Mouse (Mus musculus) heart, embryonic 11.5 days (tissue): ENCODE measurements around the gene 4930562C15Rik. TPM values are rescaled to one million over a fixed set of nuclear protein-coding genes. Genes with fewer than 3 reads are reported as not detected.

ENCODE experiments used
- ATAC-seq: fragments of 200-750 bp; cut with Nextera tagmentation; replicated peaks from 2 replicates; pipeline ENCODE4 v1.8.0; 2017; ENCODE audit warnings: moderate library complexity; ENCODE audit not compliant: insufficient number of reproducible peaks, low FRiP score, low TSS enrichment
- H3K27ac ChIP-seq: fragments of 300-500 bp; sonication (generic); 2 replicates; pipeline ENCODE4 v1.5.1; 2014; ENCODE audit warnings: mild to moderate bottlenecking, low read depth, low read length
- H3K27me3 ChIP-seq: fragments of 300-500 bp; sonication (generic); 2 replicates; pipeline ENCODE4 v1.6.1; 2014; ENCODE audit warnings: mild to moderate bottlenecking, low read length, mixed read lengths; ENCODE audit not compliant: control insufficient read depth, insufficient read depth
- H3K36me3 ChIP-seq: fragments of 300-500 bp; sonication (generic); 2 replicates; pipeline ENCODE4 v1.6.1; 2014; ENCODE audit warnings: mild to moderate bottlenecking, low read length, moderate library complexity, mixed read lengths; ENCODE audit not compliant: control insufficient read depth, insufficient read depth
- H3K4me1 ChIP-seq: fragments of 300-500 bp; sonication (generic); 2 replicates; pipeline ENCODE4 v1.6.1; 2014; ENCODE audit warnings: low read length; ENCODE audit not compliant: control insufficient read depth, insufficient read depth
- H3K4me2 ChIP-seq: fragments of 300-500 bp; sonication (generic); 2 replicates; pipeline ENCODE4 v1.6.1; 2014; ENCODE audit warnings: mild to moderate bottlenecking, moderate library complexity
- H3K4me3 ChIP-seq: fragments of 300-500 bp; sonication (generic); 2 replicates; pipeline ENCODE4 v1.5.1; 2014; ENCODE audit warnings: low read depth, low read length
- H3K9ac ChIP-seq: fragments of 300-500 bp; sonication (generic); 2 replicates; pipeline ENCODE4 v1.6.1; 2014; ENCODE audit warnings: mild to moderate bottlenecking, low read depth, low read length, moderate library complexity
- H3K9me3 ChIP-seq: fragments of 300-500 bp; sonication (generic); replicated peaks from 2 replicates; pipeline ENCODE4 v1.6.1; 2016; ENCODE audit warnings: low read length; ENCODE audit not compliant: control insufficient read depth
- WGBS: fragments of 180-500 bp; shearing (Covaris S2); extraction: QIAGEN DNeasy Blood & Tissue Kit; methylation state at CpG from one replicate; pipeline ENCODE4 v1.1.7; 2014; ENCODE audit not compliant: insufficient replicate concordance; 5-methylcytosine and 5-hydroxymethylcytosine counted together
- polyA plus RNA-seq: library from polyadenylated mRNA; unstranded; fragments of >200 nt; fragmentation: Nextera tagmentation; extraction: Ambion mirVana; gene quantifications from 2 replicates; pipeline ENCODE4 v1.2.1, GENCODE M21; 2014

Gene 4930562C15Rik
- polyA plus RNA-seq, 1 experiment from 2014 or later, result 0.79 TPM

DNA sequence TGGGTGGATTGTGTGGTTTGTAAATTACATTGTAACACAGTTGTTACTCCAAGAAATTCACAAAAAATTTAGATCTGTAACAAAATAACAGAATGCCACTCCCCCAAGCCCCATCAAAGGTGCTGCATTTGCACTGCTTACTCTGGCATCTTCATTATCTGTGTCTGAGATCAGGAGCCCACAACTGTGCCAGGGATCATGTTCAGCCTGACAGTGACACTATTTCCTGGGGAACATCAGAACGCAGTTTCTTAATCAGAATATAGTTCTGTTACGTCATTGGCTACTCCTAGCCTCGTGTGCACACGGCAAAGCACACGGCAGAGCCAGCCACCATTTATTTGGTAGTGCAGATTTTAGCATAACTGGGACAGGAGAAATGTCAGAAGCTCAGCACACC is 7.6 kb upstream of the 4930562C15Rik start:
- Histone ChIP-seq H3K4me2 (no peak overlapping the region), H3K4me1 (no peaks in the 10 kb centered on the region), H3K36me3 (no peaks in the 10 kb centered on the region), H3K9ac (no peak overlapping the region), H3K27me3 (no peaks in the 10 kb centered on the region), H3K27ac (no peak overlapping the region), H3K9me3 (no peaks in the 10 kb centered on the region), H3K4me3 (no peak overlapping the region)
- WGBS, result 85% methylated on average over 5 of the region's 5 CpGs
- ATAC-seq, result no peak

DNA sequence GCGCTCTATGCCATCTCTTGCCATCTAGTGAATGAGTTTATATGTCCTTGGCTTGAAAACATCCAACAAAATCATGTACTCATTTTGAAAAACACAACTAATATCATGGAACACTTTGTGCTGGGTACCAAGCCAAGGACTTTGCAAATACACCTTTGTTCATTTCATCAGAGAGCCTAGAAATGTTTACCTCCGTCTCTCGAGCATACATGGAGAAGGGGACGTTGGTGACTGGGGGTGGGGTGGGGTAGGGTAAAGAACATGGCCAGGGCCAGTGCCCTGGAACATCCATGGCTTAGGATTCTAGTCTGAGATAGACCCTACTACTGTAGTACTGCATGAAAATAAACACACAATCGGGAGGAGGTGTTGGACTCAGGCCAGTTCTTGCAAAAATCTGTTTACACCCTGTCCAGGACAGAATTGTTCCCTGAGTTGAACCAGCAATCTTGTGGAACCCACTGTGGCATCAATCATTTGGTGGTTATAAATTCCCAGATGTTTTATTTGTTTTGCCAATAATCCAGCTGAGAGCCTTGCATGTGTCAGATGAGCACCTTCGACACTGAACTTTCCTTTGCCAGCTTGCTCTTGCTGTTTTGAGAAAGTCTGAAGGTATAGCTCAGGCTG is 5.8 kb upstream of the 4930562C15Rik start:
- H3K4me2 ChIP-seq, result no peak overlapping the region
- WGBS, result 77% methylated on average over 6 of the region's 6 CpGs
- H3K4me1 ChIP-seq, result no peaks in the 10 kb centered on the region
- no peak overlapping the region for H3K27ac ChIP-seq
- no peaks in the 10 kb centered on the region for H3K27me3 ChIP-seq
- ATAC-seq, result no peak
- H3K9me3 ChIP-seq, result no peaks in the 10 kb centered on the region
- H3K9ac ChIP-seq, result no peak overlapping the region
- no peak overlapping the region for H3K4me3 ChIP-seq
- H3K36me3 ChIP-seq, result no peaks in the 10 kb centered on the region

DNA sequence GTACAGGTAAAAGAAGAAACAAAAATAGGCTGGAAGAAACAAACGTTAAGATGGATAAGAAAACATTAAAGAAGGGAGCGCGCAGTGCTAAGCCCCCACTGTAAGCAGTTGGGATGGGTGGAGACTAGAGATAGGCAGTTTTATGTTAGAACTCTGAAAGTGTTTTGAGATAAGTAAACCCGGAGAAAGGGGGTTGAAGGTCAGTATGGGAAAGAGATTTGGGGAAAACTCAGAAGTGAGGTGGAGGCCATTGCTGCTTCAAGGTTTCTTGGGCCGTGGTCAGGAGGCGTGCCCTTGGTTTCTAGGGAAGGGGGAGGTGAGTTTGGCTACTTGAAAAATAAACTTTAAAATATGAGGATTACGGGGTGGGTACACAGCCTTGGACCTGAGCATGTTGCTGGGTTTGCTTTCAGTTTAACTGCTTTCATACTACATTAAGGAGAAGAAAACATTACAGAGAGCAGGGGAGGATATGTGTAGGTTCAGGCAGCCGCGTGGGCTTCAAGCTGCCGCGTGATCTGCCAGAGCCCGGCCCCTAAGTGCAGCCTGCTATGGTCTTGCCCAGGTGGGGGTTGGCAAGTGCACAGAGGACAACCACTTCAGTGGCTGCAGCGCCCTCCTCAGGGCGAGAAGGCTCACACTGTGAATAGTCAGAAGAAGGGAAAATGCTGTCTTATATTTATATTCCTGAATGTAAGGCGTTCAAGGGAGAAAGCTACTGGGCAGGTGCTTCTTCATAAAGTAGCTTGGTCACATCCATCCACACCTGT is 3.4 kb upstream of the 4930562C15Rik start:
- no peak for ATAC-seq
- H3K4me3 ChIP-seq, result no peak overlapping the region
- H3K36me3 ChIP-seq, result no peaks in the 10 kb centered on the region
- WGBS, result 60% methylated on average over 15 of the region's 15 CpGs
- no peak overlapping the region for H3K27ac ChIP-seq
- H3K4me1 ChIP-seq, result no peaks in the 10 kb centered on the region
- H3K9ac ChIP-seq, result no peak overlapping the region
- H3K9me3 ChIP-seq, result no peaks in the 10 kb centered on the region
- H3K4me2 ChIP-seq, result no peak overlapping the region
- no peaks in the 10 kb centered on the region for H3K27me3 ChIP-seq

DNA sequence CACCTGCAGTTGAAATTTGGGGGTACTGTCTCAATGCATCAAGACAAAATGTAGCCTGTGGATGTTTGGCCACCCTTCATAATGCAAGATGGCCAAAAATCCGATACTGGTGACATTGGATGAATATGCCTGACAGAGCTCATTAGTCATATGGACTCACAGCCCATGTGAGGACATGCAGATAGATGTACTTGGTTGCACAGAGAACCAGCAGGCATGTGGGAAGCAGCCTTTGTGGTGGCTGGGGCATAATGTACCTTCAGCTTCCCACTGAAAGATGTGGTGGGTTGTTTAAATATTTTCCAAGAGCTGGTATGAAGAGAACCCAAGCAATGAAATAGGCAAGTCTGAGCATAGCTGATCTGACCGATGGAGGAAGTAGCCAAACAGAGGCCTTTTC is 1.4 kb upstream of the 4930562C15Rik start:
- H3K27ac ChIP-seq, result no peak overlapping the region
- H3K4me1 ChIP-seq, result no peaks in the 10 kb centered on the region
- no peak overlapping the region for H3K9ac ChIP-seq
- no peak overlapping the region for H3K4me2 ChIP-seq
- WGBS, result 56% methylated on average over 2 of the region's 2 CpGs
- no peak for ATAC-seq
- no peaks in the 10 kb centered on the region for H3K36me3 ChIP-seq
- no peak overlapping the region for H3K4me3 ChIP-seq
- H3K27me3 ChIP-seq, result no peaks in the 10 kb centered on the region
- no peaks in the 10 kb centered on the region for H3K9me3 ChIP-seq

DNA sequence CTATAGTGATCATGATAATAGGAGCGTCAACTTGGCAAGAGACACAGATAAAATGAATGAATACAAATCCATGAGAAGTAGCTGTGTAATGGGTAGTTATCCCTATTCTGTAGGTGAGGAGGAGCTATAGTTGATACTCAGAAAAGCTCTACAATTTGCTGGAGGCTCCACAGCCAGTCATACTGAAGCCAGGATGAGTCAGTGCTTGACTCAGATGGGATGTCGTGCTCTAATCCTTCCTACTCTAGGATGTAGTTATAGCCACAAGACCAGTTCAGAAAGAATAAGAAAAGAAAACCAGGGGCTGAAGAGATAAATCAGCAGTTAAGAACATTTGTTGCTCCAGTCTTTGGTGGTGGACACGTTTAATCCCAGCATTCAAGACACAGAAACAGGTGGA is 2.4 kb downstream of the 4930562C15Rik start:
- Histone ChIP-seq H3K9me3 (no peaks in the 10 kb centered on the region), H3K27me3 (no peaks in the 10 kb centered on the region), H3K4me2 (no peak overlapping the region), H3K36me3 (no peaks in the 10 kb centered on the region), H3K4me3 (no peak overlapping the region), H3K4me1 (no peaks in the 10 kb centered on the region), H3K27ac (no peak overlapping the region), H3K9ac (no peak overlapping the region)
- 70% methylated on average over 3 of the region's 3 CpGs for WGBS
- ATAC-seq, result no peak

DNA sequence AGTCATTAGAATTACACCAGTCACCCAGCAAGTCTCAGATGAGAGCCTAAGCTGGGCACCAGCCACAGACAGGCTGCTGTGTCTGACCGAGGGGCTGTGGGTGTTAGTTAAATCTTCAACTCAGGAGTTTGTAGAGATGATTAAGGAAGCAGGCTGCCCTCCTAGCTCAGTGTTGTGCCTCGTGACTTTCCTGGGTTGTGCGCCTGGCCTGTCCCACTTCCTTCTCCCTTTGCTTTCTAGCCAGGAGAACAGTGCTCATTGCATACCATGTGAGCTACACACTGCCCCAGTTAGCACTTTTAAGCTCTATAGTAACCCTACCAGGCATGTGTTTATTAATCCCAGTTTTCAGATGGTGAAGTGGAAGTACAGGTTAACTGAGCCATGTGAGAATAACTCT is 4.3 kb downstream of the 4930562C15Rik start:
- no peak overlapping the region for H3K4me3 ChIP-seq
- no peak overlapping the region for H3K4me2 ChIP-seq
- 68% methylated on average over 3 of the region's 3 CpGs for WGBS
- no peaks in the 10 kb centered on the region for H3K27me3 ChIP-seq
- H3K27ac ChIP-seq, result no peak overlapping the region
- H3K4me1 ChIP-seq, result no peaks in the 10 kb centered on the region
- H3K9me3 ChIP-seq, result no peaks in the 10 kb centered on the region
- ATAC-seq, result no peak
- no peaks in the 10 kb centered on the region for H3K36me3 ChIP-seq
- no peak overlapping the region for H3K9ac ChIP-seq

DNA sequence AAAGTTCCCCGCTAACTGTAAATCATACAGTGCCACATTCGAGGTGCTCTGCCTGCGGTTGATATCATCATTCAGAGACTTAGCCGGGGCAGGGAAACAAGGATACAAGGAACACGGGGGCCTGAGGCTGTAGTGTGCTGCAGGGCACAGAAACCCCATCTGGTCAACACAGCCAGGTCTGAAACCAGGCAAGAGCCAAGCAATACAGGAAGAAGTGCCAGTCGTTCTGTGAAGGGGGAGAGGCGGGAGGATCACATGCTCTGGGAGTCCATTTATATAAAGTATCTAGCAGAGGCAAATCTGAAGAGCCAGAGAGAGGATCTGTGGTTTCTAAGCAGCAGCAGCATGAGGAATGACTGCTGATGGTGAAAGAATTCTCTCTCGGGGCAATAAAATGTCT is 5.0 kb downstream of the 4930562C15Rik start:
- Histone ChIP-seq H3K27me3 (no peaks in the 10 kb centered on the region), H3K9ac (no peak overlapping the region)
- 73% methylated on average over 8 of the region's 8 CpGs for WGBS

DNA sequence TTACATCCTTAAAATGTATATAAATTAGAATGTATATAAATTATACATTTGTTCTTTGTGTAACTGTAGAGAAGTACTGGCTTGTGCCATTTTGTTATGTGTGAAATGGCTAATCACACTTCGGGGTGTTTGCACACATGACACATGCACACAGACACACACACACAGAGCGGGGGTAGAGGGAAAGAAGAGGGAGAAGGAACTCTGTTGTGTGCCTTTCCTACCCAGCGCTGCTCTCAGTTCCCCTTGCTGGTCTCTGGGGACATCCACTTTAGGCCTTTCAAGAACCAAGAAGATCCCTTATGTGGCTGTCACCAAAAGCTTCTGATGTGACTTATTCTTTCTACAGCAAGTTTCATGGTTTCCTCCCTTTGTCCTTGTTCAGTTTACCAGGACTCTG is 11.8 kb downstream of the 4930562C15Rik start:
- no peaks in the 10 kb centered on the region for H3K4me1 ChIP-seq
- no peaks in the 10 kb centered on the region for H3K9me3 ChIP-seq
- no peak overlapping the region for H3K4me2 ChIP-seq
- H3K9ac ChIP-seq, result no peak overlapping the region
- no peak for ATAC-seq
- WGBS, result 76% methylated on average over 3 of the region's 3 CpGs
- no peaks in the 10 kb centered on the region for H3K27me3 ChIP-seq
- no peaks in the 10 kb centered on the region for H3K36me3 ChIP-seq
- no peak overlapping the region for H3K4me3 ChIP-seq
- H3K27ac ChIP-seq, result no peak overlapping the region

More for the DNA sequence above, 5.0 kb downstream of the 4930562C15Rik start:
- Histone ChIP-seq H3K36me3 (no peaks in the 10 kb centered on the region), H3K4me3 (no peak overlapping the region), H3K9me3 (no peaks in the 10 kb centered on the region), H3K4me2 (no peak overlapping the region), H3K4me1 (no peaks in the 10 kb centered on the region), H3K27ac (no peak overlapping the region)
- no peak for ATAC-seq

DNA sequence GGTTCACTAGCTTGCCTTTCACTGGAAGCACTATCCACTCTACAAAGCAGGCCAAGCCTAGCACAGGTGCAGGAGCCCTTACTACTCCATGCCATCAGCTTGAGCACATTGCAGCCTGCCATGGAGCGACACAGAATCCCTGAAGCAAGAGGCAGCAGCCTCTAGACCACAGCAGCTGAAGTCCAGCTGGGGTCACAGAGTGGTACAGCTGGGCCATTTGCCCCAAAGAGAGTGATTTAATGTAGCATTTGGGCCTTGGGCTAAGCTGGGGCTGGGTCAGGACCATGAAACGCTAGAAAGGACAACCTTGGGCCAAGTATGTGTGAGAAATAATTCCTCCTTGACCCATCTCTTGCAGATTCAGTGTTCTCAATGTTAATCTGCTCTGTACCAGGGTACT is 12.9 kb downstream of the 4930562C15Rik start:
- Histone ChIP-seq H3K4me3 (no peak overlapping the region), H3K4me2 (no peak overlapping the region), H3K27me3 (no peaks in the 10 kb centered on the region), H3K27ac (no peak overlapping the region), H3K4me1 (no peaks in the 10 kb centered on the region), H3K9ac (no peak overlapping the region), H3K36me3 (no peaks in the 10 kb centered on the region), H3K9me3 (no peaks in the 10 kb centered on the region)
- ATAC-seq, result no peak
- 69% methylated on average over 2 of the region's 2 CpGs for WGBS
